Mouse (Mus musculus) stomach, postnatal 0 days (tissue): ENCODE measurements at regions not wholly inside any gene's neighbourhood (a gene's known extent, or its start where the extent isn't known, plus 50 kb on each side); places are given as distances from the start of the nearest gene placed in this dataset.

Source experiments
- CTCF ChIP-seq: IDR thresholded peaks from 2 replicates; pipeline ENCODE4 v1.5.1; 2016; ENCODE audit warnings: antibody characterized with exemption, low read depth, mild to moderate bottlenecking, moderate library complexity
- EP300 ChIP-seq: optimal IDR thresholded peaks from 2 replicates; pipeline ENCODE3; 2016; ENCODE audit warnings: antibody characterized with exemption

DNA sequence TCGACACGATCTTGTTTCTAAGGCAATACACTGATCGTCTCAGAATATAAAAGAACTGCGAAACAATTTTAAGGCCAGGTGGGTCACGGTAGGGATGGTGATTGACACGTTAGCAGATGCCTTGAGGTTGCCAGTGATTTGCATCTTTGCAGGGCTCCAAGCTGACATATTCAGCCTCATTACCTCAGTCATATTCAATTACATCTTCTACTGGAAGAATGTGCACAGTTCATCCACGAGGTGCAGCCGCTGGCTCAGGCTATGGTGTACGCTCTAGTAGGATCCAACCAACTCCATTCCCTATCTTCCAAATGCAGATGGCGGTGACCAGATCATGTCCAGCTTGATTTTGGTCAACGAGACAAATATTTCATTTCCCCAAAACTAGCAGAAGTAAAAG is 450.5 kb upstream of the Pik3r1 start:
- TF ChIP-seq CTCF (no peak), EP300 (no peak)
